Mouse (Mus musculus) left cerebral cortex, postnatal 4 days (tissue): Measurements from ENCODE around the gene Stim1. TPM values are rescaled to one million over a fixed set of nuclear protein-coding genes. Genes with fewer than 3 reads are reported as not detected.

Experiments
- DNase-seq: peaks from one replicate; pipeline ENCODE4 v3.0.0-alpha.2; 2022
- intact Hi-C: fragments of 180-260 bp; cut with DNase I; formaldehyde crosslinking; loops from one replicate; pipeline ENCODE4 v1.15.1; 2025
- total RNA-seq, 2 experiments: library from RNA; stranded (reverse); gene quantifications; 2 replicates each; pipeline ENCODE4 v1.2.3; 2021

Gene Stim1
- total RNA-seq, 2 experiments from 2014 or later, result 43.5 to 45.7 TPM

DNA sequence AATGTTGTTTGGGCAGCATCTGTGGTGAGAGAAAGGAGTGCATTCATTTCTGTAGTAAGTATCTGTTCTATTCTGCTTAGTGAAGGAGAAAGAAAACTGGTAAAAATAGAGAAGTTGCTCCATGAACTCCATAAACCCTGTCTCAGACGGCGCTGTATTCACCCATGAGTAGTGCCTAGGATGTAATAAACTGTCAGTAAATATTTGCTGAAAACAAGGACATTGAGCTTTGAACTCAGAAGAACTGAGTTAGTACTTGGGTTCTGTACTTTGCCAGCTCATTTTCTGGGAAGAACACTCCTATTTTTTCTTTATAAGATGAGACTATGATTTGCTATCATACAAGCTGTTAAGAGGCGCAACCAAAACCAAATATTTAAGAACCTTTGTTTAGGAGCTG is 24.6 kb downstream of the Stim1 start:
- DNase-seq, result no peak
- intact Hi-C loops, result no loop called here

DNA sequence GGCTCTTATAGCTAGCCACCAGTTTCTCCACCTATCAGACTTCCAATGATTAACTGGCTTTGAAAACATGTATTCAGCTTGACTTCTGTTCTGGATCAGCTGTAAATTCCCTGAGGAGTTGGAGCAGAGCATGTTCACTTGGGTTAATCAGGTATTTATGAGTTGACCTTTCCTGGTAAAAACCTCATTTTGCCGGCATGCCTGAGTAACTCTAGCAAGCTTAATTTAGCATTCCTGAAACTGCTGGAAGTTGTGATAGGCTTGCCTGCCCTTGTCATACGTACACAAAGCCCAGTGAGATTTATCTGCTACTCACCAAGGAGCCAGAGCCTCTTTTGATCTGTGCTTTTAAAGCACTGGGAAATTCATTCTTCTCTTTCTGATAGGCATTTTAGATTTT is 25.6 kb downstream of the Stim1 start:
- DNase-seq, result no peak
- intact Hi-C loops, result no loop called here

DNA sequence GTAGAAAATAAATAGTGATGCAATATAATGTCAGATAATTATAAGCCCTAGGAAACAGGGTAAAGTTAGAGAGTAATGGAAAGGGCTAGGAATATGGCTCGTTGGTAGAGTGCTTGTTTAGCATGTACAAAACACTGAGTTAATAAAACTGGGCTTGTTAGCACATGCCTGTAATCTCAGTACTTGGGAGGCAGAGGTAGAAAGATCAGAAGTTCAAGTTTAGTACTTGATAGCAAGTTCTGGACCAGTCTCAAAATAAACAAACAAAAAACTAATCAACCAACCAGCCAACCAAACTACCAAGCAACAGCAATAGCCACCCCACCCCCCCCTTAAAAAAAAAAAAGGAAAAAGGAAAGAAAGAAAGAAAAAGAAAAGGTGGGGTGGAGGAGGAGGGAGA is 33.2 kb downstream of the Stim1 start:
- intact Hi-C loops, result no loop called here
- no peak for DNase-seq

DNA sequence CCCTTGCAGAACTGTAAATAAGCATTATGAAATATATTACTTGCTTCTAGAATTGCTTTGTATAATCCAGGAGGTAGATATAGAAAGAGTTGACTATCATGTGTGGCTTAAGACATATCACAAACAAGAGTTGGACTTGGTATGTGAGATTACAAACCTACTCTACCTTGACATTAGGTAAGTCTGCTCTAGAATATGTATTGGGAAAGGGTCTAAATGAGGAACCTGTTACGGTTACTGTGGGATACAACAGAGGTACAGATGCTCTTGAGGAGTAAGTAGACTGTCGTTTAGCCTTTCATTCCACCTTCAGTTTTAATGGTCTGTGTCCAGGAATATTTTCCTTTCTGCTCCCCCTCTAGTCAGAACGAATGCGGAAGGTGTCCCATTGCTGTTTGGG is 34.9 kb downstream of the Stim1 start:
- DNase-seq, result no peak
- intact Hi-C loops, result no loop called here

DNA sequence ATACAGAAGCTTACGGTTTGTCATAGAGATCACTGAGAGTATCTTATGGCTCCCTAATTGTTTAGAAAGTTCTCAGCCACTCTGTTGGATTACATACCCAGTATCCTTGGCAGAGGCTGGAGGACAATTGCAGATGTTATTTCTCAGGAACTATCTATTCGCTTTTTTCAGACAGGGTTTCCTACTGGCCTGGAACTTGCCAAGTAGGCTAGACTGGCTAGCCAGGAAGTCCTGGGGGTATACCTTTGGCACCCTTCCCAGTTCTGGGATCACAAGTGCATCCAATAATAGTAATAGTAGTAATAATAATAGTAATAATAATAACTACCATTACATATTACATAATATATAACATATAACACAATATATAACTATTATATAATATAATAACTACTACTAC is 38.0 kb downstream of the Stim1 start:
- DNase-seq, result peak; percentile 4

DNA sequence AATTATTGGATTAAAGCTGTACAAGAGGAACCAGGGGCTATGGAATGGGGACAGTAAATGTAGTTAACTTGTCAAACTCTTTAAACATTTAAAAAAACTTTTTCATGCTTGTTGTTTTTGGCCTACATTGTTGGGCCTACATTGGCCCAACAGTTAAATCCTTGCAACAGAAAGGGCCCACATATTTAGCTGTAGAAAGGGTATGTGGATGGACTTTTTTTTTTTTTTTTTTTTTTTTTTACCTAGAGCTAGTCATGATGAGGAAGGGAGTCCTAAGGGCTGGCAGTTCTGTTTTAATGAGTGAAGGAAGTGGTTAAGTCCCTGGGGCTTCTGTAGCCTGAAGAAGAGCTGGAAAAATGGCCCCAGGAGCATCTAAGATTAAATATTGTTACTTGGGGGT is 42.7 kb downstream of the Stim1 start:
- intact Hi-C loops, result no loop called here

More for the DNA sequence above, 38.0 kb downstream of the Stim1 start:
- intact Hi-C loops, result no loop called here

DNA sequence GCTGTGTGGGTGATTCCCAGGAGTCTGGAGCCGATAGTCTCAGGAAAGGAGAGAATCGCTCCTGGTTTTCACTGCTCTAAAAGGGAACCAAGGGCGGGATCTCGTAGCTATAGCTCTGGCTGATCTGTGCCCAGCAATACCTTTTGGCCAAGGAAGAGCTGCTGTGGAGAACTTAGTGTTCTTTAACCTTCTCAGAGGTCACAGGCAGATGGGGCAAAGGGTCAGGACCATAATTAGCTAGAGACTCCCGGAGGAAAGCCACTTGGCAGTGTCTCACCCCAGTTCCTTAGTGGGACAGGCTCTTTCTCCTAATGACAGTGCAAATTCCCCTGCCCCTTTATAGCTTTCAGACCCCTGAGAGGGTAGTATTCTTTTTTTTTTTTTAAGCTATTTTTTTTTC is 43.2 kb downstream of the Stim1 start:
- DNase-seq, result no peak
- intact Hi-C loops, result no loop called here

More for the DNA sequence above, 42.7 kb downstream of the Stim1 start:
- no peak for DNase-seq

DNA sequence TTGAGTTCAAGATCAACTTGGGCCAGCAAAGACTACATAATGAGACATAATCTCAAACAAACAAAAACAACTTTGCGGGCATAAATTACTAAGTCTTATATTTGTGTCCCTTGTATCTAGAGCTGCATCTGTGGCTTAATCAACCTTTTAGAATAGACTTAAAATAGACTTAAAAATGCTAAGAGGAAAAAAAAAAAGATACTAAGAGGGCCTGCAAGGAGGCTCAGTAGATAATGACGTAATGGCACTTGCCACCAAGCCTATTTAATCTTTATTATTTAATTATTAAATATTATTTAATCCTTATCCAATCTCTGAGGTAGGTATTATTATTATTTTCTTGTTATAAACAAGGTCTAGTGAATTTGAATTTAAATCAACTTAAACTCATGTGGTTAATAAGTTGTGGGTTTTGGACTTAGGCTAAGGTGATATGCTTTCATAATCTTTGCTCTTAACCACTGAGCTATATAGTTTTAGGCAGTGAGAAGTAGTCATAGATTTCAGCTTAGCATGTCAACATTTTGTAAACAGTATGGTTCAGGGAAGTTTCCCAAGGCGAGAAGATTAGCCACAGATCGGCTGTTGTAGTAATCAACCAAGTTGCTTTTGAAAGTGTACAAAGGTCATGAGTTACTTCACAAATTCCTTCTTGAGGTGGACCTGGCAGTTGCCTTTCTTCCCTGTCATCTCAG is 45.4 kb downstream of the Stim1 start:
- DNase-seq, result no peak
- intact Hi-C loops, result no loop called here

DNA sequence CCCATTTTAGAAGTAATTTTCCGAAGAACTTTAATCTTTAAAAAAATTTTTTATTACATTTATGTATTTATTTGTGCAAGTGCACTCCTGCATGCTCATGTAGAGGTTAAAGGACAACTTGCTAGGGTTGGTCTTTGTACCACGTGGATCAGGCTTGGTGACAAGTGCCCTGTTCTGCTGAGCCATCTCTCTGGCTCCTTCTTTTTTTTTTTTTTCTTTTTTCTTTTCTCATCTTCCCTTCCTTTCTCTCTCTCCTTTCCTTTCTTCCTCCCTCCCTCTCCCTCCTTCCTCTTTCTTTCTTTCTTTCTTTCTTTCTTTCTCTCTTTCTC is 45.9 kb downstream of the Stim1 start:
- no peak for DNase-seq
- intact Hi-C loops, result no loop called here

DNA sequence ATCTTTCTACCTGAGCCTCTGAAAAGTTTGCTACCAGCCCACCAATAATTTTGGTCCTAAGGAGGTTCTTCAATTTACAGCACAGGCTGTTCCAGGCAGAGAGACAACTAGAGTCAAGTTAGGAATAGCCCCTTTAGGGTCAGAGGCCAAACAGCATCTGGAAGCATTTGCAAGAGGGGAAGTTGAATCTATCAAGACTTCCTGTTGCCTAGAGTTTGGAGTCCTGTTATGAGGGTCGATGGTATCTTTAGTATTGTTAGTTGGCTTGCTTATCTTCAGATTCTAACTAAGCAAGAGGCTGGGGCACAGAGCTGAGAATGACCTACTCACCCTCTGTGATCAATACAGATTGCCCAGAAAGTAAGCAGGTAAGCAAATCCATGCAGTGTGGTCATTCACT is 46.5 kb downstream of the Stim1 start:
- intact Hi-C loops, result no loop called here
- DNase-seq, result no peak

DNA sequence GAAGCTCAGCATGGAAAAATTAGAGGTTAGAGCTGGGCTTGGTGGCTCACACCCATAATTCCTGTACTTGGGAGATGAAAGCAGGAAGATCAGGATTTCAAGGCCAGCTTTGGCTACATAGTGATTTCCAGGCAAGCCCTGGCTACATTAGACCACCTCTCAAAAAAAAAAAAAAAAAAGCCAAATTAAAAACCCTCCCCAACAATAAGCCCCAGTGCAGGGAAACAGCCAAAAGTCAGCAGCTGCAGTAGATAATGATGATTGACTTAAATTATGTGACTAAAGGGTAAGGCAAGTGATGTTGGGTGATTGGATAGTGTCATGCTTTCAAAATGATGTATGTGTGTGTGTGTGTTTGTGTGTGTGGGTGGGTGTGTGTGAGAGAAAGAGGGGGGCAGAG is 47.3 kb downstream of the Stim1 start:
- intact Hi-C loops, result no loop called here
- DNase-seq, result no peak

DNA sequence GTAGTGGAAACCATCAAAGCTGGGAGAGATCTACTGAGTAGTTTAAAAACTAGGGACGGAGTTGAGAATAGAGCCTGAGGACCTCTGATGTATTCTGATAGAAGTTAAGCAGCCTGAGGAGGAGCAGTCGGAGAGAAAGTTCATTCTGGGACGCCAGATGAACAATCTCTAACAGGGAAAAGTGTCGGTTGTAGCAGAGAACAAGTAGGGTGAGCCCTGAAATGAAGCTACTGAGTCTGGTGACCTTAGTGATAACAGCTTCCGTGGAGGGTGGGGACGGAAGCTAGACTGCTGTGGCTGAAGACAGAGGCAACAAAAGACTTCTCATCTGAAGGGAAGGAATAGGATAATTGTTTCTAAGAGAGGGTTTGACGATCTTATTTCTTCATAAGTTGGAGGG is 47.8 kb downstream of the Stim1 start:
- intact Hi-C loops, result no loop called here
- no peak for DNase-seq

DNA sequence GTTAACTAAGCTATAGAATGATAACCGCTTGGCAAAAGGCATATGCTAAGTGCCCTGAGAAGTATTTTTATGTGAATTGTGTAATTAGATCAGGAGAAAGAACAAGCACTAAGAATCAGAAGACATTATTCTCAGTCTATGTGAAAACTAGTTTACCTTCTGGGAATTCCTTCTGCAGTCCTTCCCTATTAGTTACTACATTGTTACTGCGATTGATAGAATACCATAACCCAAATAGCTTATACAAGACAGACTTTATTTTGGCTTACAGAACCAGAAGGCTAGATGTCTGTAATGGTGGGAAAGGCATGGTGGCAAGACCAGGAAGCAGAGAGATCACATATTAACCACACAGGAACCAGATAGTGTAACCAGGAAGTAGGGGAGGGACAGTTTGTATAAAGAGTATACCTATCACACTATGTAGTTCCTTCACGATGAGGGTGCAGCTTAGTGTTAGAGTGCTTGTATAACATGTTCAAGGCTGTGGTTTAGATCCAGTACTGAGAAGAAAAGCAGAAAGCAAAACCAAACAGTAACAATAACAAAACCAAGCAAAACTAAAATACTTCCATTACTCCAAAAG is 50.1 kb downstream of the Stim1 start:
- intact Hi-C loops, result no loop called here
- no peak for DNase-seq

DNA sequence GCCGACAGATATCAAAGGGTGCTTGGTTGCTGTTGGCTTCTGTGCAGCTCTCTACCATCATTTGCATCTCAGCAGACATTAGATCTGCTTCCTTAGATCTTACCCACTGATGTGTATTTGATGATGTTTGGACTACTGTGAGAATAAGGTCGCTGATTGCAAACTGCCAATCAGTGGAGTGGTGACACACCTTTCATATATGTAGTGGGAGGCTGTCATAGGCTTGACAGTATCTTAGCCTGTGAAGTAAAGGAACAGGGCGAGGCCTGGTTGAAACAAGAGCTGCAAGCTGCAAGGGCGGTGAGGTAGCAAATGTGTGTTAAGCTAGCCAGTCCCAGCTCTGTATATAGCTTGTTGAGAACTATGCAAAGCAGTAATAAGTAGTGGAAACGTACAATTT is 54.5 kb downstream of the Stim1 start:
- no peak for DNase-seq
- intact Hi-C loops, result no loop called here

DNA sequence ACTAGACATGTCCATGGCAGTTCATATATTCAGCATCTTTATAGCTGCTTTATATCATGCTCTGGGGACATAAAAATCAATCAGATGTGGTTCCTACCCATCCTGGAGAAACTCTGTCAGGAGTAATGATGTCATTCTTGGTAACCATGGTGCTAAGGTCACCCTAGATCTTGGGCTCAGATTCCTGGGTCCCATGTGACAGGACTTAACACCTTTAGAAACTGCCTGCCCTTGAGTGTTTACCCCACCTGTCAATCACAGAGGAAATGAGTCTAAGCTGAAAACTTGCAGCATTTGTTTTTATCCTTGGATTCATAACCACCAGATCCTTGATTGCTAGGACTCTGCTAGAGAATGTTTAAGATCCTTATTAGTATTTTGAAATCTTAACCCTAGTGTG is 58.7 kb downstream of the Stim1 start:
- DNase-seq, result no peak
- intact Hi-C loops, result no loop called here

DNA sequence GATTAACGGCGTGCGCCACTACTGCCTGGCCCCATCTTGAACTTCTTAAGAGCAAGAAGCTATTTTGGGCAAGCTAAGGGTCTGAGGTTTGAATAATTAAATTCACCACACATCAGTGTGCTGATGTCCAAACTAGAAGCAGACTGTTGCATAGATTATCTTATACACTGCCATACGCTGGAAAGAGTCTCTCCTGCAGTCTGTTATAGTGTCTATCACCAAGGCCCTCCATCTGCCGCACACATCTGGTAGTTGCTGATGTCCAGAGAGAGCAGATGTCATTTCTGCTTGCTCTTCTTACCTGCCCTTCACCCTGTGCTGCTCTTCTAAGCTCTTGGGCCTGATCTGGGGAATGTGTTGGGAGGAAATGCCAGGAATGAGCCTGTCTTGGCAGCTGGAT is 62.7 kb downstream of the Stim1 start:
- no peak for DNase-seq
- intact Hi-C loops, result no loop called here

DNA sequence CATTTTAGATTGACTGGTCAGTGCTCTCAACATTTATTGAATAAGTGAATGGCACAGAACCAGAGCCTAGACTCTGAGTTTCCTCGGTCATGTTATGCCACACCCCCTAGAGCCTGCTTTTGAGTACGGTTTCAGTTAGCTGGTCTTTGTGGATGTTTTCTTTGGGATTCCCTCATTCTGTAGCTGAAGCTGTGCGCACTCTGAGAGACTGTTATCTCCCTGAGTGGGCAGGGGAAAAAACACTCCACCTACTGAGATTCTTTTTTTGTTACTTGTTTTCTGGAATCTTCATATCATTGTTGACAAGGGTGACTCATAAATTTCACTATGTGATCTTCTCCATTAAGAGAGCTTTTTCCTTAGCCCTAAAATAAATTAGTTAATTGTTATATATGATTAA is 63.9 kb downstream of the Stim1 start:
- intact Hi-C loops, result no loop called here
- DNase-seq, result no peak

DNA sequence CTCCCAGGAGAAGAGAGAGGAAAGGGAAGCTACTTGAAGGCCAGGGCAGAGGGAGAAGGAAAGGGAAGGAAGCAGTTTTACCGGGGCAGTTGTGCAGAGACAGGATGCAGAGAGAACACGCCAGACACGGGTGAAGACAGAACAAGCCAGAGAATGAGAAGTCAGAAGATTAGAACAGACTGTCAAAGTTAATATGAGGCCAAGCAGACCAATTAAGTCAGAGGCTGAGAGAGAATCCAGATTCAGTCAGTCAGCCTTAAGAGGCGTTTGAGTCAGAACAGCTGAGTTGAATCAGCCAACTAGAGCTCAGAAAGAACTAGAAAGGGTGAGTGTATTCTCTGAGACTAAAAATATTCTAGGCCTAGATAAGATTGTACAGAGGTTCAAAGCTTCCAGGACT is 66.1 kb downstream of the Stim1 start:
- no peak for DNase-seq
- intact Hi-C loops, result no loop called here

DNA sequence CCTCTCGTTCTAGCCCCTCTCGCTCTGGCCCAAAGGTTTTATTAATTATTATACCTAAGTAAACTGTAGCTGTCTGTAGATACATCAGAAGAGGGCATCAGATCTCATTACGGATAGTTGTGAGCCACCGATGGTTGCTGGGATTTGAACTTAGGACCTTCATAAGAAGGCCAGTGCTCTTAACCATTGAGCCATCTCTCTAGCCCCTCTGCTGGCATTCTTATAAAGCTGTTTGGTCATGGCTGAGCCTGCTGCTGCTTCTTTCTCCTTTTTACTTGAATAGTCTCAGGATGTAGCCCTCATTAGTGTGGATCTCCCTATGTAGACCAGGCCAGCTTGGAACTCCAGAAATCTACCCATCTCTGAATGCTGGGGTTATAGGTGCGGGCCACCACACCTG is 69.7 kb downstream of the Stim1 start:
- intact Hi-C loops, result no loop called here
- no peak for DNase-seq

DNA sequence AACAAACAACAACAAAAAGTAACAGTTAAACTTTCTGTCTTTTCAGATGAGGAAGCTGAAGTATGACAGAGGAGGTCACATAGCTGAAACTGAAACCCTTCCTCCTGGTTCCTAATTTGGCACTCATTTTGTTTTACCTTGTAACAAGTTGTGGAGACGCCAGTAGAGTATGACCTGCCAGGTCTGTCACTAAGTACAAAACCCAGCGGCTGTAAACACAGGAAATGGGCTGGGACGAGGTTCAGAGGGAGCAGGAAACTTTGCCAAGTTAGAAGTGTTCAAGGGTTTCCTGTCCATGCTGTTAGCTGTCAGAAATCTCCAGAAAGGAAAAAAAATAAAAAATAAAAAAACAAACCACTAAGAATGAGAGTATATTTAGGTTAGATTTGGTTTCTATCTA is 70.3 kb downstream of the Stim1 start:
- intact Hi-C loops, result no loop called here
- no peak for DNase-seq

DNA sequence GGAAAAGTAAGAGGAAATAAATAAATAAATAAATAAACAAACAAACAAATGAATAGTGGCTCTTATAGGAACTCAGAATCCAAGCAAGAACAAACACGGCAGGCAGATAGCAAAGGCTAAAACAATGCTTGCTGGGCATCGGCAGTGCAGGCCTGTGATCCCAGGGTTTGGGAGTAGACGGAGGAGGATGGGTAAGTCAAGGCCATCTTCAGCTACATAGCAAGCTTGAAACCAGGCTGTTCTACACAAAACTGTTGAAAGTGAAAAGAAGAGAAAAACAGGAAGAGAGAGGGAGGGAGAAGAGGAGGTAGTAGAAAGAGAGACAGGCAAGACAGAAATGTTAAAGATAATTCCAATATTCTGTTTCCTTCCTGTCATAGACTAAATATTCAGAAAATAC is 71.3 kb downstream of the Stim1 start:
- intact Hi-C loops, result no loop called here
- no peak for DNase-seq

DNA sequence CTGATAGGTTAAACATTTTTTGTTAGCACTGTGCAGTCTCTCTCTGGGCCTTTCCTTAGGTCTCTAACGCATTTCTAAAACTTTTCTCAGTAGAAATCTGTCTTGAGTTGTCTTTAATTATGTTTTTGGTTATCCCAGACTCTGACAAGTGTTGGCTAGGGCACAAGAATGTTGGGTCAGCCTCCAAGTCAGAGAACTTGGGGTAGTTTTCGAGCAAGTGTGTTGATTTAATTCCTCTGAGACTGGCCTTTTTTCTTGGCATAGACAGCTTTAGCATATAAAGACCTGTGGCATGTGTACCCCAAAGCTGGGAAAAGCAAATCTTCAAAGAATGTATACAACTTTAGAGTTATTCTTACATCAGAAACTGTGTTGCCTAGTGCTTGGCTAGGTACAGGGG is 78.3 kb downstream of the Stim1 start:
- intact Hi-C loops, result no loop called here
- no peak for DNase-seq

DNA sequence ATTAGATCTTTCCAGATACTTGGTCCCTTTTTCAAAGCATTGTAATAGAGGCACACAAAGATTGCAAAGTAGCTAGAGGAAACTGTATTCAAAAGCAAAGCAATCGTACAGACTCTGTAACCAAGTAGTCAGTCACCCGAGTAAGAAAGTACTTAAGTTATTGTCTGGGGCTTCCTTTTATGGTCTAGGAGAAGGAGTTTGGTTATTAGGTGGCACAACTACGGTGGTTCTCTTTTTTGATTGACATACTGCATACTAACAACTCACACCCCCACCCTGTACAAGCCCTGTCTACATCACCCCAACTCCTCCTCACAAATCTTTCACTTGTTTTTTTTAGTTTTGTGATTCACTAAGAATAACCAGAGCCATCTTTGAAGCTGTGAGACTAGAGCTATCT is 79.7 kb downstream of the Stim1 start:
- intact Hi-C loops, result no loop called here
- DNase-seq, result no peak
